Mouse (Mus musculus) layer of hippocampus, postnatal 10 days (tissue): Measurements from ENCODE around the gene Limch1. TPM values are rescaled to one million over a fixed set of nuclear protein-coding genes. Genes with fewer than 3 reads are reported as not detected.

Experiments
- DNase-seq, 2 experiments: peaks; one replicate each; pipeline ENCODE4 v3.0.0; 2021; ENCODE audit warnings: low spot score in 2 of 2
- total RNA-seq, 2 experiments: library from RNA; stranded (reverse); gene quantifications; 2 replicates each; pipeline ENCODE4 v1.2.3; 2021

Limch1 gene
- total RNA-seq, 2 experiments from 2014 or later = 121 to 123 TPM

DNA sequence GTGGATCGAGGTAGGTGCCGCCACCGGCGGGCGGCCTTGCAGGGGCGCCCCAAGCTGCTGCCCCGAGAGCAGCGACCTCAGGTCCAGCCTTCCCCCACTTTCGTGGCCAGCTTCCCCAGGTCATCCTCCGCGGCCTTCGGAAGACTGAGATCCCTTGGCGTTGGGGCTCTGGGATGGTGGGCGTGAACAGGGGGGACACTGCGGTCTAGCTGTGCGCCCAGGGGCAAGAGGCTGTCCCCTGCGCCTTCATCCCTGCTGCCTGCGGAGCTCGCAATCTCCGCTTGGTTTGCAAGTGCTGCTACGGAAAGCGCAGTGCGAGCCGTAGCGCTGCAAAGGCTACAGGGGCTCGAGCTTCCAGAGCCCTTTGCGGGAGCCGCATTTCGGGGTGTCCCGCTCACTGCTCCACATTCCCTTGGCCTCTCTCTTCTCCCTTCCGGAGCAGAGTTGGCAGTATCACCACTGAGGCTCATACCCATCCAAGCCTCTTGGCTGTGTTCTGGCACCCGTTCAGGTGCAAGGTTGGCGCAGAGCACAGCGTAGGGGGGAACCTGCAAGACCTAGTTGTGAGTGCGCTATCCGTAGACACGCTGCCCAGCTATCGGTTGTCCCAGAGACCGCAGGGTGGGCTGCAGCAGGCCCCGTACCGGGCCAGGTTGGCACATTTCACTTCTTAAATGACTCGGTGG, 512 bp downstream of the Limch1 start:
- peak; percentile 67 to 75 for DNase-seq

DNA sequence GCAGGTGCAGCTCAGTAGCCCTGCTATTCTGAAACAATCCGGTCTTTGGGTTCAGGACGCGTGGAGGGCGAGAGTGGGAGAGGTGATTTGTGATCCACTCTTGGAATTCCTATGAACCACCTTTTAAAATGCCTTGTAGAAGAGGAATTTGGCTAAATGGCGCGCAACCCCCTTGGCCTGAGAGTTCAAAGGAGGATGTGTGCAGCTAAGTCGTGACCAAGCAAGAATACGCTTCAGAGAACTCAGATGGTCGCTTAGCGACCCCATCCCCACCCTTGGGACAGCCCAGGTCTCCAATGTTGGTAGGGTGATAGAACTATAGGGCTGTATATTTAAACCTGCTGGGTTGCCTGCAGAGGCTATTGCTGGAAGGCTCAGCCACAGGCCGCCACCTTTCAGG, 1.1 kb downstream of the Limch1 start:
- no peak for DNase-seq

DNA sequence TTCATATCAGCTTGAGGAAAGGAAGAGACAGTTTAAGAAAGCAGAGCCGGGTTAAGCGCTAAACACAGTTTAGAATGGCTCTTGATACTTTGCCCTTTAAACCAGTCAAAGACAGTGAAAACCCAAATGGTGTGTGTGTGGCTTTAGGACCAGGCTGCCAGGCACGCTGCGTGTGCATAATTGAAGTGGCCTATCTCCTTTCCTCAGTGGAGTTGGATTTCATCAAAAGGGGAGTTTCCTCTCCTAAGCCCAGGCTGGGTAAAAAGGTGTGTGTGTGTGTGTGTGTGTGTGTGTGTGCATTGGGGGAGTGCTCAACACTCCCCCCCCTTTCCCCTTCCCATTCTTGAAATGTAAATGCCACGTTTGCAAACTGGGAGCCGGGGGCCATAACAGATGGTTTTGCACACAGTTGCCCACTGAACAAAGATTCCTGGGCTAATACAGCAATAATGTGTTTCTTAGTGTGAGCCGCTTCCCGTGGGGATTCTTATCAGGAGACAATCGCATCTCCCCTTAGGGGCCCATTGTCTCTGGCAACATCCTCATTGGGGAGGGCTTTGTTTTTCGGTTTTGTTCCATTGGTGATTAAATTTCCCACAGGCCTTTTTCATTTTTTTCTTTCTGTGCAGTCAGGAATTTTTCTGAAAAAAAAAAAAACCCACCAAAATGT, 2.3 kb downstream of the Limch1 start:
- DNase-seq = no peak

DNA sequence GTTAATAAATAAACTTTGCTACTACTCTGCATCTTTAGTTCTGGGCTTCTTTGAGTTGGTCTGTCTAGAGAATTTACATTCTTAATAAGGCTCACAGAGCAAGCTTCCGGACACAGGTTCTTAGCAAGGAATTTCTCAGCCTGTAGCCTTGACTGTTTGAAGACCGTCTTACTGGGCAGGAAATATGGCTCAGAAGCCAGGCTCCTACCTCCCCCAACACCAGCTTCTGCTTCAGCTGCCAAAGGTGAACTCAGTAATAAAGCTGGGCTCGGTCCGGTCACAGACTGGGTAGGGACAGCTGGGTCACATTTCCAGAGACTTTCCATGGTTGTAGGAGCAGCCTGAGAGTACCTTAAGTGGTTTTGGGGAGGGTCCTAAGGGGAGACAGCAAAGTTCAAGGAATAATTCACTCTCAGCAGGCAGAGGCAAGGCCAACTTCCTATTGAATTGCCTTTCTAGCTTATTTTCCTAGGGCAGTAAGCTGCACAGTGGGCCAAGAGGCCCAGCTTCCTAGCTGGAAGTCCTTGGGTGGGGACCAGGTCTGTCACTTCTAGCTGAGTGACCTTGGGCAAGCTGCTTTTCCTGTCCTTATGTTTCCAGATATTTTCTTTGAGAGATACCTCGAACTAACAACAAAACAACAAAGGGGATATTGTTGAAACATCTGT, 3.0 kb downstream of the Limch1 start:
- DNase-seq = no peak

DNA sequence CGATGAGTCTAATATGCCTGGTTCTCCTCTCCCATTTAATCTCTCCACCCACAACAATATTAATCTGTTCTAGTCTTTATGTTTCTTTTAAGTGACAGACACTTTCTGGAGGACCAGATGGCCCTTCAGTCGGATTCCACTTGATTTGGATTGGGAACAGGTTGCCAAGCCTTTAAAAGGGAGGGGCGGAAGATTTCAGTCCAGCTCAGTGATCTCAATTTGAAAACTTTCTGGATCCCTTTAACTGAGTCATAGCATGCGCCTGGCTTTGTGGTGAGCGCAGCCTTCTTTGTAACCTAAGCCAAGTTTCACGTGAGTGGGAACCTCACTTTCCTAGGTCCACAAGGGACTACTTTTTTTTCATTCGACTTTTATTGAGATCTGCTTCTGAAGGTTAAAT, 5.0 kb downstream of the Limch1 start:
- no peak for DNase-seq

DNA sequence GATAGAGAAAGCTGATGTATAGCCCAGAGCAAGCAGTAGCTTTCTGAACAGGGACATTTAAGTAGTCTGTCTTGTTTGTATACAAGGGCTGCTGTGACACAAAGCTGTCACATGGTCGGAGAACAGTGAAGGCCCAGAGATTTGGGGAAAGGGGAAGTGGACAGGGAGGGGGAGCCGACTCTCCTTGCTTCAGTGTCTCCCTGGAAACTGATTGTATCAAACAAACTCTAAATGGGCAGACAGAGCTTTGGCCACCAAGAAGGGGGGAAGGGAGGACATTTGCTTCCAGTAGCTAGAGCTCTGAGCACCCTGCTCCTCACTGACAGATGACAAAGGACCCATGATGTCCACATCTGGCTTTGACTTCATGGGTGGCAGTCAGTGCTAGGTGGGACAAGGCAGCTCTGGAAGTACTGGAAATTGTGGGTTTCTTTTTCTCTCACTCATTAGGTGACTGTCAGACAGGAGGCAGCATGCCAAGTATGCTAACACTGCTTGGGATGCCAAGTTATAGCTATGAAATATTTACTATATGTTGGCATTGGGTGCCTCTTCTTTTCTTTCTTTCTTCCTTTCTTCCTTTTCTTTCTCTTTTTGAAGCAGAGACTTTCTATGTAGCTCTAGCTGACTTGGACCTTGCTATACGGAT, 5.8 kb downstream of the Limch1 start:
- peak in 1 of 2 experiments; percentile 34 for DNase-seq

DNA sequence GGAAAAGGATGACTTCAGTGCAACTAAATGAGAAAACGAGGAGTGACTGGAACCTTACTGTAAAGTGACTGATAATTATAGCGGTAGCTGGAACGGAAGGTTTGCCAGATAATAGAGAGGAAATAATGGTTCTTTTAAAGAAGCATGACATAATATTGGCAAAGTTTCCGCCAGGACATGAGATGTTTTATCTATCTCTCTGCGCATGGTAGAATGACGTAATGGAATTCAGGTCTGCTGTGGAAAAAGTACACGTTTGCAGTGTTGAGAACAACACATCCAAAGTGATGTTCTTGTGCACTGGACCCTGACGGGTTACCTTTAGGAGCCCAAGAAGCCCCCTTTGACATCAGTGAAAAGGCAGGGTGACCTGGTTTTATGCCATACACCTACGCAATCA, 8.0 kb downstream of the Limch1 start:
- DNase-seq = no peak

DNA sequence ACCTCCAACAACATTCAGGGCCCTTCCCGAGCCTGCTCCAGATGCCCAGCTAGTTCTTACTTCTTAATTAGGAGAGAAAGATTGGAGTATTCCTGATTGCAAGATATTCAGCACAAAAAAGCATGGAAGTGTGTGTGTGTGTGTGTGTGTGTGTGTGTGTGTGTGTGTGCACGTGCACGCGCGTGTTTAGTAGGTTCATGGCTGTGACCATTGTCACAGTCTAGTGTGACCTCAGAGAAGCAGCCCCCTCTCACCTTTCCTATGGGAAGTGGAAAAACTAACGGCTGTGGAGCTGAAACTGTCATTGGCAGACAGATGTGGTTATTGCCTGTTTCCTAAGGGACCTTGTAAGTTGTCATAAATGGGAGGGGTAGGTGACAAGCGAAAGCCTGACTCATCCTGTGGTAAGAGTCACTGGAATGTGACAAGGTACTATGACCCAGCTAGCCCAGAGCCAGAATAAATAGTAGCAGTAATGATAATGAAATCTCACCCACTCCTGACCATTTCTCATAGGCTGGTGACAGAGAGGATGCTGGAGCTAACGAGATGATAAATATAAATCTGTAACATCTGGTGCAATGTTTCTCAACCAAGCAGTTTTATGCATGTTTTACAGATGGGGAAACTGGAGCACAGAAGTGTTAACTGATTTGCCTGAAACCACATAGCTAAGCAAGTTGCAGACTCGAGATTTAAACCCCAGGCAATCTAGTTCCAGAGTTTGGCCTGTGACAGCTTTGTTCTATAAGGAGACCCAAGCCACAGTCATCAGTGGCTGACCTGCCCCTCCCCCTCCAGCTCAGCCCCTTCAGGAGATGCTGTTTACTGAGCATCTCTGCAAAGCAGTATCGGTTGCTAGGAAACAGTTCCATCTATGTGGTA, 11.4 kb downstream of the Limch1 start:
- peak in 1 of 2 experiments; percentile 28 for DNase-seq

DNA sequence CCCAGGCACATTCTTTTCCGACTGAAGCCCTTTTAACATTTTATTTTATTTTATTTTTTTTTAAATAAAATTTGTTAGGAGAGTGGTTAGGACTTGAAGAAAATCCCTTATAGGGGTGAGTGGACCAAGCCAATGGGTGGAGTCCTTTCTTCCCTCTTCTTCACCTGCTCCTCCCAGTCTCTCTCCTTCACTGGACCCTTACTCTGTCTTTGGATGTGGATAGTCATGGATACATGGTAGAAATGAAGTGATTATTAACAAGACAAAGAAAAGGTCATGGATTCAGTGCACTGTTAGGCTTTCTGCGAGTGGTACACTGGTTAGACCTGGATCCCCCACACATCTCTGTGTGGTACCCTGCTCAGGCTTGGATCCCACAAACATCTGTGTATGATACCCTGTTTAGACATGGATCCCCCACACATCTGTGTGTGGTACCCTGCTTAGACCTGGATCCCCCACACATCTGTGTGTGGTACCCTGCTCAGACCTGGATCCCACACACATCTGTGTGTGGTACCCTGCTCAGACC, 12.1 kb downstream of the Limch1 start:
- no peak for DNase-seq

DNA sequence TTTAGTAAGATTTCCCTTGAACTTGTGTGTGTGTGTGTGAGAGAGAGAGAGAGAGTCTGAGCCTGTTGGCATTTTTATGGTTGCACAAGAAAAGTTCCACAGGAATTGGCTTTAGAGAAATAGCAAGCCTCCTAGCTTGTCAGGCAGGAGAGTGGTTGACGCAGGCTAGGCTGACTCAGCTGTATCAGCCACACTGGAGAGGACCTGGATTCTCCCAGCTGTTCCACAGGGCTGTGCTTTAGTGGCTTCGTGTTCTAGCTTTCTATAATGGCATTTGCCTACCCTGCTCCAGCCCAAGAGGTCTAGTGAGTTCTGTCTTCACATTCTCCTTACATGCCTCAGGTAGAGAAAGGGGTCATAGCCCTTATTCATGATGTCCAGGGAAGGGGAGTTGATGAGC, 13.7 kb downstream of the Limch1 start:
- DNase-seq = no peak

DNA sequence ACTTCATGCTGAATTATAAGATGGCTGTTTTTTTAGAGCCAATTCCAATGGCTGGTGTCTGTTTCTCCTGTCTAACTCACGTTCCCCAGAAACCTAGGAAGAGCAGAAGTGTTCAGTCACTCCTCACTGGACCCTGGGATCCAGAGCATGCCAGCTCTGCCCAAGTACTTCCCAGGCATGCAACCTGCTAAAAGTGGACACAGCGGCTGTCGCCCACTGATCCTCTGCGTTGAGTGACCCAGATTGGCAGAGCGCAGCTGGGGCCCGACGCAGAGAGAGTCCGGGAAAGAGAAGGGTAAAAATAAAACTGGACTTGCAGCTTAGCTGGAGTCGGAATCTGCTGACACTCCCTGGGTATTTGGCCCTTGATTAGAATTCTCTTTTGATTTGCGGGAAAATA, 15.1 kb downstream of the Limch1 start:
- DNase-seq = no peak

DNA sequence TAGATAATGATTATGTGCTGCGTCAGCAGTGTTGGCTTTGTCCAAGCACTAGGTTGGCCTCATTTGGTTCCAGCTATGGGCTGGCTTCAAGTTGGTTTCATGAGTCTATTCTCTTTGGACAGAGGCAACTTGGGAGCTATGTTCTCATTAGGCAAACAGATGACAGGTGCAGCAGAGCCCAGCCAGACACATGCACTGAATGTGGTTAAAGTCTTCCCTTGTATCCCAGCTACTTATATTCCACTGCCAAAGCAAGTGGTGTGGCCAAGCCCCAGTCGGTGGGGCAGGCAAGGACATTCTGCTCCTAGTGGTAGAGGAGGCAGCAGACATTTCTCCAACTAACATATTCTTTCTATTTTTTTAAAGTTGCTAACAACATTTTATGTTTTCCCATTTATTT, 16.4 kb downstream of the Limch1 start:
- DNase-seq = no peak

DNA sequence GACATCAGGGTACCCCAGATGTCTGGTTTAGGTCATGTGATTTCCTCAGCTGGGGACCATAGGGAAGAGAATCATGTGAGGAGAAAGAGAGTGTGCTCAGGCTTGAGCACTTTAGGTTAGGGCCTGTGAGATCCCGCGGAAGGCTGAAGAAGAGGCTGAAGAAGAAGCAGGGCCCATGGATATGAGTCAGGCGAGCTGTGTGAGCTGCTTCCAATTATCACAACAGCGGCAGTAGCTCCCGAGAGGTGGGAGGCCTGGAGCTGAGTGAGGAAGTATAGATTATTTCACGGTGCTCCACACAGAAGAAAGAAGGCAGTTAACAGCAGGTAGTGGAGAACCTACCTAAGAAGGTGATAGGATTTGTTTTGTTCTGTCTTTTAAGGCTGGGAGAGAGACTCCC, 18.5 kb downstream of the Limch1 start:
- DNase-seq = no peak

DNA sequence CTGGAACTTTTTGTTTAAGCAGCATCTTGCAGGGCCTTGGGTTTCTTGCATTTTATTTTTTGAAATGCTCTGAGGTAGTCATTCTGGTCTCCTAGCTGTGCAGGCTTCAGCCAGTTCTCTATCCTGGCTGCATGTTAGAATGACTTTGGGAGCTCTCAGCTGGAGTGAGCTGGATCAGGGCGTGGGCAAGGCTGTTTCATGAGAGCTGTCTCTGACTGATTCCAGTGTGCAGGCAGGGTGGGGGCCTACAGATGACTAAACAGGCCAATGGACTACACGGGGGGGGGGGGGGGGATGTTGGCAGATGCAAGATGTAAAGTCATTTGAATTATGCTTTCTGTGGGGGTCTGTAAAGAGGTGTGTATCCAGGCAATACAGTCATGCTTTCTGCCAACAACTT, 20.3 kb downstream of the Limch1 start:
- no peak for DNase-seq

DNA sequence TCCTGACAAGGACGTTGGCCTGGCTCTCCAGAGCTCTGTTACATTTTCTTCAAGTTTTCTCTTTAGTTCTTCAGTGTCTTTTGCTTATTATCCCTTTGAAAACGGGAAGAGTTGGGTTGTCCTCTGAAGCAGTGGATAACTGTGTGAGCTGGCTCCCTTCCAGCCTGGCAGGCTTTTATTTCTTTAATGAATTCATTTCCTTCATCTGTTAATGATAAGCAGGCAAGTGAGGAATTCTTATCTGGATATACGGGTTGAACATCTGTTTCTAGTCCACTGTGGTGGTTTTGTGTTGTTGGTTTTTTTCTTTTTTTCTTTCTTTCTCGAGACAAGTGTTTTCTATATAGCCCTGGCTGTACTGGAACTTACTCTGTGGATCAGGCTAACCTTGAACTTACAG, 22.4 kb downstream of the Limch1 start:
- DNase-seq = no peak

DNA sequence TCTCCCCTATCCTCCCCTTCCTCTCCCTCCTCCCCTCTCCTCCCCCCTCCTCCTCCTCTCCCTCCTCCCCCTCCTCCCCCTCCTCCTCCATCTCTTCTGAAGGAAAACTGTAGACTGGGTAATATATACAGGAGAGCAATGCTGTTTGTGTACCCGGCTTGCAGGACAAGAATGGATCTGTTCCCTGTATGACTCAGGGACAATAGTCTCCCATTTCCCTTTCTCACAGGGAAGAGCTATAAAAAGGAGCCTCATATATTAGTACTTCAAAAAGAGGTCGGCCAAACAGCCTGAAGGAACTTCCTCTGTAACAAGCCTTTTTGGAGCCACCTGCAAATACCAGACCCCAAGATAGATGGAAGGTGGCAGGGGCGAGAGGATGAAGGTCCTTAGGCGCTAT, 23.4 kb downstream of the Limch1 start:
- DNase-seq = no peak

DNA sequence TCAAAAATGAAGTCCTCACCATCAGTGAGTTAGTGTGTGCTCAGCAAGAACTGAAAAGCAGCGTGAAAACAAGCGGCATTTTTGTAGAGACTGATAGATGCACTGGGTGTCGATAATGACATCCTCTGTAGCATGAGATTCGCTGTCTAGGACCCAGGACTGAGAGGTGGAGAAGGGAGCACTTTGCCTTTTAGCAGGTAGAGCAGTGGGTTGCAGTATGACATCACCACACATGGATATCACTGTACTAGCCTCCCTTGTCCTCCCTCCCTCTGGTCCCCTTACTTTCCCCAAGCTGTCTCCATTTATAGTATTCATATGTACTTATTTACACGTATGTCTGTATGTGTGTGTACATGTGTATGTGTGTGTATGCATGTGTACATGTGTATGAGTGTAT, 23.9 kb downstream of the Limch1 start:
- DNase-seq = no peak

DNA sequence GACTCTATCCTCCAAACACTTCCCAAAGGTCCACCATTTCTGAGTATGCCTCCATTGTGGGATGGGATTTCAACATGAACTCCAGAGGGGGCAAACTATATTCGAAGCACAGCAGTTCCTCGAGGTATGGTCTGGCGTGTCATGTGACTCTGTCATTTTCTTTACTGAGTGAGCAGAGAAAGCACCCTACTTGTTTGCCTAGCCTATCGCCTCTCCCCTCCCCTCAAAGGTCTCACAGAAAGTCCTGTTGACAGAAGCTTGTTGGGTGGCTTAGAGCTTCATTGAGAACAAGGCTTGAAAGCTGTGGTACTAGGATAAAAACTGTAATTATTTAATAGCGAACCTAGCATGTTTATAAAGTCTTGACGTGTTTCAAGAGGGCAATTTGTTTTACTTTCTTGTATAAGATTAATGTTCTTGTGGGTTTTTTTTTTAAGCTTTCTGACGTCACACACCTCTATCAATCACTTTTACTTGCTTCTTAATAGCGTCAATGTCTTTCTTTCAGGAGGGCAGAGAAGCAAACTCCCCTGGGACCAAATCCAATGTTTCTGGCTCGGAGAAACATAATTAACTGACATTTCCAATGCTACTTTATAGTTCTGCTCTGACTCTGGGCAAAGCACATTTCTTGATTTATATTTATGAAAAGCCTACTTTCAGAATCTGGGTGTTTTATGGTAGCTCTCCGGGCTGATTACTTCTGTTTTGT, 32.5 kb downstream of the Limch1 start:
- no peak for DNase-seq

DNA sequence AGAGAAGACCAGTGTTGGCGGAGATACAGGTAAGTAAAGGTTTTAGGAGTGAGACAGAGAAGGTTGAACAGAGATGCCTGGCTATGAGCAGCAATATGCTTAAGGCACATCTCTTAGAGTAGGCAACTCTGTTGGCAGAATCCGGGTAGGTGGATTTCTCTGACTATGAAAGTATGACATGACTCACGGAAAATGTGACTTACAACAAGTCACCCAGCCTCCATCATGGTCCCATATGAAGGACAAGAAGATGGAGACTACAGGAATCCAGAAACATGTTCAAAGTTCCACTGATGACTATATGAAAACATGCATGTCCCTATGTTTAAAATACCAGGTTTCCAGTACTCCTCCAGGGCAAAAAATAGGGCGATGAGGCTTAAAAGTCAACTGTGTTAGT, 34.7 kb downstream of the Limch1 start:
- no peak for DNase-seq

DNA sequence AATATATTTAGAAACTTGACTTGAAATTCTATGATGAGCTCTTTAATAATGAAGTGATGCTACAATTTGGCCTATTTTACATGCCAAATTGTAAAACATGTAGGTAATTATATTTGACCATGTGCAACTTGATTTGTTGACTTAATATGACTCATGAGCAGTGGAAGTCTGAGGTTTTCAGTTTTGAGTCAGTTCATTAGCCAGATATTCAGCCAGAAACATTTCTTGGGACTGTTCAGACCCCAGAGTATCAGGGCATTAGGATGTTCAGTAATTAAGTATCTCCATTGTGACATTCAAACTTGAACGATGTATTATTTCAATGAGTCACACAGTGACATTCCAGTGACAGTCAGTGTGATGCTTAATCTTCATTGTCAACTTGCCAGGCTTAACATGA, 35.9 kb downstream of the Limch1 start:
- DNase-seq = no peak
